Mouse (Mus musculus): ENCODE measurements around the gene Cul9.

Cul9 gene

GRCm38 (mm10) chr17:46553926-46554325 lies 7.7 kb upstream of the Cul9 start:
- no peak for DNase-seq (ENCODE audit: low read depth in 2 of 2, low spot score in 2 of 2)

DNA sequence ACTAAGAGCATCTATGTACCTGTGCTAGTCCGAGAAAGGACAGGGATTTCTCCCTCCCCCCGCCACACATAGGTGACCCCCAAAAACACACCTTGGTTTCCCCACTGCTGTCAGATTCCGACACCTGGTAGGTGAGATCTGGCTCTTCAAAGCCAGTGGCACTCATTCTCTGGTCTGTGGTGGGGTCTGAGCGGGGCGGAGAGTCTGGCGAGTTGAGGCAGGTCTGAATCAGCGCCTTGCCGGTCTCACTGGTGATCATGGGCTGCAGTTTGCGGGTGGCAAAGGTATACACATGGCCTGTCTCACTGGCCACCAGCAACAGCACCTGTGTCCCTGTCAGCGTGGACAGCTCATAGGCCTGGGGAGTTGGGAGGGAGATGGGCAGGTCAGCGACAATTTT lies 7.3 kb upstream of the Cul9 start:
- no peak for DNase-seq (ENCODE audit: low read depth in 2 of 2, low spot score in 2 of 2)

DNA sequence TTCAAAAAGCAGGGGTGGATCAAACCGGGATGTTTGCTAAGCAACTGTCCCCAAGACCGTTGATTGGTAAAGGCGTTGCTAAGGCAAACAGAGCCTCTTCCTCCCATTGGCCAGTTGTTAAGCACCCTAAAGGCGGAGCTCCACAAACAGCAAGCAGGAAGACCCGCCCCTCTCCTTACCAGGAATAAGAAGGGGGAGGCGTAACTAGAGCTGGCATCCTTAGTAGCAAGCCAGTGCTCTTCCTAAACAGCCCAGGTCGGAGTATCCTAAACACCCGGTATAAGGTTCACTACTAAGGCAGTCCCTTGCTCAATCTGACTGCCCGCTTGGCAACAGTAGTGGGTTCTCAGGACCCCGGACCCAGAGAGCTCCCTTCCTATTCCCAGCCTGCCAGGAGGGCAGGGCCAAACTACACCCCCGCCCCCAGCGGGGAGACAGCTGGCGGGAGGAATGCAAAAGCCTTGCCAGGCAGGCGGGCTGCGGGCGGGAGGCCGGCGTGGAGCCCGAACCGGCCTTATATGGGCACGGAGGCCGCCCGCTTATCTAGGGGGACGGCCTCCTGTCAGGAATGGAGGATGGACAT lies 6.7 kb upstream of the Cul9 start:
- no peak for DNase-seq (ENCODE audit: low read depth in 2 of 2, low spot score in 2 of 2)

DNA sequence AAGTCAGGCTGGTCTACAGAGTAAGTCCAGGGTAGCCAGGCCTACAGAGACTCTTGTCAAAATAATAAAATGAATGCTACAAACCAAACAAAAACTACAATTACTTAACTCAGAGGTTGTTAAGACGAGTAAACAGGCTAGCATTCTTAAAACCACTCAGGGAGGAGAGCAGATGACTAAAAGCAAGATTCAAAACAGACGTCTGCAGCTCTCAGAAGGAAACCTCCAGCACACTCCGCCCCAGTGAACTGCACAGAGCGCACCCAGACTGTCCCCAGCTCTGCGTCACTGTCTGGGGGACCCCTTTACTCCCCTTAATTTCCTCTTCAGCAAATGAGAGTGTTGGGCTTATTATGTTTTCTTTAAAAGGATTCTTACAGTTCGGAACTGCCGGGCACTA lies 6.0 kb upstream of the Cul9 start:
- DNase-seq (ENCODE audit: low read depth in 2 of 2, low spot score in 2 of 2) = no peak

- no peak for DNase-seq (ENCODE audit: low read depth in 2 of 2, low spot score in 2 of 2)
These were observed 5.2 kb upstream of the Cul9 start for GRCm38 (mm10) chr17:46551369-46551768.

DNA sequence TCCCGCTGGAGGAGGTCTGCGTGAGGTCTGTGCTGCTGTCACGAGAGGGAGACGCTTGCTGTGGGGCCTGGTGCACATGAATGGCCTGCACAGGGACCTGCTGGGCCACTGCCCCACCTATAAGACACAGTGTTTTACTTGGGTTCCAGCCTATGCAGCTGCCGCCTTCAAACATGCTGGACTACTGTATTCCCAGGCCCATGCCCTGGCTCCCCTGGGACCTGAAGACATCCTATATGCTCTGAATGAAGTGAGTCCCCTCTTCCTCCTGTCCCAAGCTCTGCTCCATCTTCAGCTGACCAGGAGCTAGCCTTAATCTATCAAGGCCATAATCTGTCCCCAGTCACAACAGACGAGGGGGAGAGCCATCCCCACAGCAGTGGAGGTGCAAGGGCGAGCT lies 4.7 kb upstream of the Cul9 start:
- DNase-seq (ENCODE audit: low read depth in 2 of 2, low spot score in 2 of 2) = no peak

DNA sequence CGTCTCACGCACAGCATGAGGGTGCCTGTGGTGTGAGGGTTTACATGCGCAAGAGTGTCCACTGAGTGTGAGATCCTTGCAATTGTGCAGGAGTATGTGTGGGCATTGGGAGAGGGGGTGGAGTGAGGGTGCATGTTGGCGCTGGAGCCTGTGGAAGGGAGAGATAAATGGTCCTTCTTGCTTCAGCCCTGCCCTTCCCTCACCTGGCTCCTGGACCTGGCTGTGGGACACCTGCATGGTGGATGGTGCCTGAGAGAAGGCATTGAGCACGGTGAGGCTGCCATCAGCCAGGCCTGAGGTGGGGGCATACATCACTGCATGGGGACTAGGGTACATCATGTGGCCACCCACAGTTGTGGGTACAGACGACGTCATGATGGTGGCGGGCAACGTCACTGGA lies 3.5 kb upstream of the Cul9 start:
- no peak for DNase-seq (ENCODE audit: low read depth in 2 of 2, low spot score in 2 of 2)

- no peak for DNase-seq (ENCODE audit: low read depth in 2 of 2, low spot score in 2 of 2)
These were observed 3.0 kb upstream of the Cul9 start for GRCm38 (mm10) chr17:46549193-46549592.

DNA sequence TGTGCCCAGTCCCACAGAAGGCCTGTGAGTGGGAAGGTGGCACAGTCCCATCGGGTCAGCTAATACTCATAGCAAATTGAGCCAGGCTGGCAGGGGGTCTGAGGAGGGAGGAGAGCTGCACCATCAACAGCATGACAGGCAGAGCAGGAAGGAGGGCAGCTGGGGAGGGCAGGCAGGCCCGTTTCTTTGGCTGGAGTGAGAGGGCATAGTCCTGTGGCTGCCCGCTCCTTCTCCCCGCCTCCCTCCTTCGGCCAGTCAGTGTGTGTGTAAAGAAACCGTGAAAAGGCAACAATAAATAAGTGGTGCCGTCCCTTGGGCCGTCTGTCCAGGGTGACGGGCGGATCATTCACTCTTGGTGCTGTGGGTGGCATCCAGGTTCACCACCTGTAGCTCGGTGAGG lies 2.6 kb upstream of the Cul9 start:
- DNase-seq (ENCODE audit: low read depth in 2 of 2, low spot score in 2 of 2) = no peak

- no peak for DNase-seq (ENCODE audit: low read depth in 2 of 2, low spot score in 2 of 2)
These were observed 1.7 kb upstream of the Cul9 start for GRCm38 (mm10) chr17:46547923-46548322.

DNA sequence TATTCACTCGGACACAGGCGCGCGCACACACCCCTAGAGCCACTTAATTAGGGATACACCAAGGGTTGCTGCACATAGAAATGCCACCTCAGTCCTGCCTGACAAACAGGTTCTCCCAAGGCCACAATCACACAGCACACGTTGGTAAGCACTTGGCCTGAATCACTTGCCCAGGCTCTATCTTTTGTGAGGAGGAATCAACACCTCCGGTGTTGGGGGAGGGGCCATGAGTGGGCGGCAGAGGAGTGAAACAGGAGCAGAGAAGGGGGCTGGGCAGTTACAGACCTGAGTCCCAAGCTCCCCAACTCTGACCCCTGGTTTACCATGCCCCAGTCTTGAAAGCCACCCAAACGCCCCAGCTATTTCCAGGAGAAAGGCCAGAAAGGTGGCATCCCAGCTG lies 807 bp upstream of the Cul9 start:
- DNase-seq (ENCODE audit: low read depth in 2 of 2, low spot score in 2 of 2) = no peak

DNA sequence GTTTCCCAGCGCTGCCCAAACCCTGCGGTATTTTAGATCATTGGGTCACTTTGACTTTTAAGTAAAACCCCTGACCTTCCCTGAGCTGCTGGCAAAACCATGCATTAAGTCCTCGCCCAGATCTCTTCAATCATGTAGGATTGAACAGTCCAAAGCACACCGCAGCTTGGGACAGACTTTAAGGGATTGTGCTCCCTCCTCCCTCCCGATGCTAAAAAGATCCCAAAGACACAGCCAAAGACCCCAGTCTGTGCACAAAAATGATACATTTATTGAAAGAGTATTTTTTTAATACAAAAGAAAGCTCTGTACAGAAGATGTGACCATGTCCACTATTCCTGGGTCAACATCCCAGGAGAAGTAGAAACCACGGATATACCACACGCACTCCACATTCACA lies 403 bp upstream of the Cul9 start:
- no peak for DNase-seq (ENCODE audit: low read depth in 2 of 2, low spot score in 2 of 2)

DNA sequence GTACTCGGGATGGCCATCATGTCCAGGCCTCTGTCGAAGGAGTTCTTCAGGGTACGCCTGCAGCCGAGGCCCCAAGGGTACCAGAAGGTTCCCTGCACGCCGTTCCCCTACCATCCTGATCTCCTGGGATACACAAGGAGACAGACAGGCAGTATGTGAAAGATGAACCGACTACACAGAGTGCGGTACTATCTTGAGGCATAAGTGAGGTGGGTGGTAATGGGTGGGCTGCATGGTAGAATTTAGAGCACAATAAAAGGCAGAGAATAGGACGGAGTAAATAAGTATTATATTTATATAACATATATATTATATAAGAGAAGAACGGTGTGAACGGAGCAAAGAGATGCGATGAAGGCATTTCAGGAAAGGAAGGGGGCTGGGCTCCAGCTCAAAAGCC lies 2.5 kb downstream of the Cul9 start:
- DNase-seq (ENCODE audit: low read depth in 2 of 2, low spot score in 2 of 2) = no peak

- peak; percentile 57 to 63 for DNase-seq (ENCODE audit: low read depth in 2 of 2, low spot score in 2 of 2)
These were observed 20.4 kb downstream of the Cul9 start for GRCm38 (mm10) chr17:46525579-46526307.

- DNase-seq (ENCODE audit: low read depth in 2 of 2, low spot score in 2 of 2) = no peak
These were observed 21.1 kb downstream of the Cul9 start for GRCm38 (mm10) chr17:46525065-46525464.

GRCm38 (mm10) chr17:46521963-46522668 lies 24.1 kb downstream of the Cul9 start:
- DNase-seq (ENCODE audit: low read depth in 2 of 2, low spot score in 2 of 2) = no peak

GRCm38 (mm10) chr17:46521174-46521573 lies 25.0 kb downstream of the Cul9 start:
- DNase-seq (ENCODE audit: low read depth in 2 of 2, low spot score in 2 of 2) = no peak

DNA sequence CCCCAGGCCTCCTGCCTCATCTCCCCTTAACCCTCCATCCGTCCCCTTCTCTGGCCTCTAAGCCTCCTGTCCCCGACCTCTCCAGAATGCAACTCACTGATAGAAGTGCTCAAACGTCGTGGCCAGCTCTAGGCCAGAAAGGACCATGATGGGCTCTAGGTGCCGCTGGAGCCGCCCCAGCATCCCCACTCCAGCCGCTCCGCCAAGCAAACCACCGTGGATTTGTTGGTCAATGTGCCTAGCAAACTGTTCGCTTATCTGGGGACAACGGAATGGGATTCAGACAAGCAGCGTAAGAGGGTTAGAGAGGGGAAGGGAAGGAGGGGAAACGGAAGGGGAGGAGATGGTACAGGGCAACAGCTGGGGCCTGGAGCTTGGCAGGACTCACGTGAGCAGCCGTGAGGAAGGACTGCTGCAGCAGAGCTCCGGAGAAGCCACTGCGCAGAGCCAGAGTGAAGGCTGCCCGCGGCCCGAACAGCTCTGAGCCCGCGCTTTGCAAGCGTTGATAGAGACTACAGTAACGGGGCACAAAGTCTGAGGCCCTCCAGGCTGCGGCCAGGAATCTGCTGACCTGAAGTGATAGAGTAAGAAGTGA lies 25.7 kb downstream of the Cul9 start:
- no peak for DNase-seq (ENCODE audit: low read depth in 2 of 2, low spot score in 2 of 2)

DNA sequence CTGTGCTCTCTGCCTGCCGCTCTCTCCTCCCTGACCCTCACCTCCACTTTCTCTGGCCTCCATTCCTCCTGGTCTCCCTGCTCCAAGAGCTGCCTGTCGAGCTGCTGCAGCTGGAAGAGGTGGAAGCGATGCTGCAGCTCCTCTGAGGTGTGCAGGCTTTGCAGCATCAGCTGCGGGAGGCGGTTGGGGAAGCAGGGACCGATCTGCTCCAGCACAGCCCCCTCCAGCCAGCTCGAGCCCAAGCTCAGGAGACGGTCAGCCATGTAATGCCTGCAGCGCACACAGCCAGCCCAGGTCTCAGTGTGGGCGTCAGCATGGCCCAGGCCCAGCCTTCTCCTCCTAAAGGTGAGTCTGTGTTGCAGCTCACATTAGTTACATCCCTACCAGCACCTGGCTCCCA lies 26.2 kb downstream of the Cul9 start:
- no peak for DNase-seq (ENCODE audit: low read depth in 2 of 2, low spot score in 2 of 2)

- no peak for DNase-seq (ENCODE audit: low read depth in 2 of 2, low spot score in 2 of 2)
These were observed 32.9 kb downstream of the Cul9 start for GRCm38 (mm10) chr17:46513329-46513728.

DNA sequence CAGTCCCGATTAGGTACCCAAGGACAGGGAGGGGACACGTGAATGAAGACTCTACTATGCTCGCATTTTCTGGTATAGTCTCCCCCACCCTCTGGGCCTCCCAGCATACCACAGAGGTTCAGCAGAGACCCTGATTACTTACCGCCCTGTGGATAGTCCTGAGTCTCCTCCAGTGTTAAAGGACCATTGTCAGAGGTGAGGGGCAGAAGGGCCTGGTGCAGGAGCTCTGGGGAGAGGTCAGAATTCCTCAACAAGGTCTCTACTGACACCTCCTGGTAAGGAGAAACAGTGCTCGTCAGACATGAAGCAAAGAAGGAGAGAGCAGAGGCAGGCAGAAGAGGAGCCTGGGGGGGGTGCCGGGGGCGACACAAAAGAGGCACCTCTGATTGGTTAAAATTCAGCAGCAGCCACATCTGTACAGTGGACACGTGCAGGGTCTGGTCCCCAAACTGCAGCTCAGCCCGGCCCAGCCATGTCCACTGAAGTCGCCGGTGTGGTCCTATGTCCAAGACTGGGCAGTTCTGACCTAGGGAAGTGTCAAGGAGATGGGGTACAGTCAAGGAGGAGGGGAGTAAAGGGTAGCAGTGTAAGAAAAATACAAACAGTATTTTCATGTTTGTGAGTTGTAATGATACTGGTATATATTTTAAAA lies 35.0 kb downstream of the Cul9 start:
- DNase-seq (ENCODE audit: low read depth in 2 of 2, low spot score in 2 of 2) = no peak

- no peak for DNase-seq (ENCODE audit: low read depth in 2 of 2, low spot score in 2 of 2)
These were observed 40.6 kb downstream of the Cul9 start for GRCm38 (mm10) chr17:46505617-46506016.

All from CD8-positive naive resting alpha-beta T cell, adult 2 months (primary cell).